Mouse (Mus musculus) heart, adult 2 months (tissue): ENCODE results near the gene Zfp661.

Experiments used
- CTCF ChIP-seq: fragments of 200-600 bp; IDR thresholded peaks from 2 replicates; pipeline ENCODE4 v1.8.1; 2022; ENCODE audit warnings: antibody characterized with exemption, mild to moderate bottlenecking, moderate library complexity
- POLR2A ChIP-seq: fragments of 200-500 bp; IDR thresholded peaks from 2 replicates; pipeline ENCODE4 v1.6.1; 2011; ENCODE audit warnings: mild to moderate bottlenecking, low read depth, low read length, control low read depth; ENCODE audit not compliant: insufficient read depth

DNA sequence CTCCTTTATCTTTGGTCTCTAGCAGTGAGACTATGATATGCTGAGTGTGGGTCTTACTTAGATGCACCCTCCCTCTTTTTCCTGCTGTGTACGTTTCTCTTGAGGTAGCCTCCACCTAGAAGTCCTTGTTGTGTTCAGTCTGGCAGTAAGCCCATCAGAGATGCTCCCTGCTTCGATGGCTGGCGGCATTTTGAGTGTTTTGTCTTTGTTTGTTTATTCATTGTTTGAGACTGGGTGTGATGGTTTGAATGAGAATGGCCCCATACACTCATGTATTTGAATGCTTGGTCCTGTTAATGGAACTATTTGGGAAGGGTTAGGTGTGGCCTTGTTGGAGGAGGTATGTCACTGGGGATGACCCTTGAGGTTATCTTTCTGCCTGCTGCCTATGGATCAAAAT is 18.3 kb upstream of the Zfp661 start:
- TF ChIP-seq POLR2A (no peak), CTCF (no peak)
